Mouse (Mus musculus): Measurements from ENCODE around the gene Rdh8.

DNA sequence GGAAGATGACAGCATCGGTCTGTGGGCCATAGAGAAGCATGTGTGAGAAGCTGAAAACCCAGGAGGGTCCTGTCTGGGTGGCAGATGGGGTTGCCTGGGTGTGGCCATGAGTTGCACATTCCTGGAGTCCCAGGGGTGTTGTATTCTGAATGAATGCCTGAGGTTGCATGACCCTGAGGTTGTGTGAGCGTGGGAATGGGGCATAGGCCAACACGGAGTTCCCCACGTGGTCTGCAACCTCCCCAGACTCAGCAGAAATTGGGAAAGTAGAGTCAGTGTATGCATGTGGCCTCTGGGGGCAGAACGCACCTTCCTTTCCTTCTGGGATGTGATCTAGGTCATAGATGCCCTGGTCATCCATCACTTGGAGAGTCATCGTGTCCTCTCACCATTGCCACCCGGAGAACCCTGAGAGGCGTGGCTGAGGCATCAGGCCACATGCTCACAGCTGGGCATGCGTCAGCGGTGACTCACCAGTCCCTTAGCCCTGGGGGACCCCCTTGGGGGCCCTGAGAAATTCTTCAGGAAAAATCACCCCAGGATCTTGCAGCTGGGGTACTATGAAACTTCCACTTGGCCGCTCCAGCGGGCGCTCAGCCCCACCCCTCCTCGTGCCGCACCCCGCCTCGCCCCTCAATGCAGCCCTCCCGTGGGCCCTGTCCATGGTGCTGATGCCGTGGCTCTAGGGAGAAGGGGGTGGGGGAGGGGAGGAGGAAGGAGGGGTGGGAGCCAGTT, 5.6 kb upstream of the Rdh8 start:
- TF ChIP-seq CTCF (IDR thresholded peaks at IDR 0.05; ENCODE audit: borderline replicate concordance, control insufficient read depth, extremely low read depth, insufficient read depth, low read length, poor library complexity) (no peak), POLR2A (IDR thresholded peaks at IDR 0.05; ENCODE audit: control insufficient read depth, extremely low read depth, insufficient read depth, low read length, poor library complexity) (no peak)
